Mouse (Mus musculus): ENCODE results near the gene Bphl. TPM values are rescaled to one million over a fixed set of nuclear protein-coding genes. Genes with fewer than 3 reads are reported as not detected.

Gene Bphl
- polyA plus RNA-seq, 1 experiment from 2014 or later, result 42.4 TPM

DNA sequence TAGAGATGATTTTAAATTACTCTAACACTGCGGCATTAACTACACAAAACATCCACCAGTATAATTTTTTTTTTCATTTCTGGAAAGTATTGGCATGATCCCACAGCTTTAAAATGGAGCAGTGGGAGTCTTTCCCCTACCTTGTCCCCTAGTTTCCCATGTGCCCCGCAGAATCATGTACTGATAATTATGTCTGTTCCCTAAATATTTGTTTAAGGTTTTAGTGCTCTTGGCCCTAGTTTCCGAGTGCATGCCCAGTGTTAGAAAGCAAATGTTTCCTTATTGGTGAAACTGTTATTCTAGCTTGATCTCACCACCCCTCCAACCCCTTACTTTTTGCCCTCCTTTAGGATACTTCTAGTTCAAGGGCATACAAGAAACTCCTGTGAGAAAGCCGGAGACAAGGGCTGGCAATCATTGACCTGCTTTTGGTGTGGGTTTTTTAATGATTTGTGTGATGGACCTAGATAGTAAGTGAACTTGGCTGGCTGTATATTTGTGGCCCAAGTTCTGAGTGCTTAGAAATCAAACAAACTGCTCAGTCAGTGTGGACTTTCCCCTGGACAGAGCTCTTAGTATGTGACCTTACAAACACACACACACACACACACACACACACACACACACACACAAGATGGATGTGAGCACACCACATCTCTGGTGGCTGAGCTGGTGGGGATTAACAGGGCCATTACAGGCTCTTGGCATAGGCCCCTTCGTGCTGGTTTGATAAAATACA, 8.3 kb downstream of the Bphl start:
- H3K4me3 ChIP-seq (ENCODE audit: low read depth, low read length), result no peak overlapping the region
- no peaks in the 10 kb centered on the region; the same call in 1 of the 2 replicates for H3K36me3 ChIP-seq (ENCODE audit: control insufficient read depth, insufficient read depth, low read length)
- no peak for ATAC-seq (replicated peaks; ENCODE audit: insufficient number of reproducible peaks, low FRiP score, low TSS enrichment)
- H3K4me1 ChIP-seq (ENCODE audit: control insufficient read depth, insufficient read depth, low read length), result 0 out of 2 replicates have a peak, but pooled peaks cover 3% of the 10 kb centered on the region
- WGBS (ENCODE audit: insufficient replicate concordance), result 56% methylated on average over 5 of the region's 5 CpGs
- H3K27ac ChIP-seq (ENCODE audit: low read depth, low read length), result no peak overlapping the region
- no peak overlapping the region for H3K9ac ChIP-seq (ENCODE audit: low read depth, low read length)
- H3K4me2 ChIP-seq, result no peak overlapping the region
- H3K27me3 ChIP-seq (ENCODE audit: control insufficient read depth, insufficient read depth, low read length), result no peaks in the 10 kb centered on the region
- H3K9me3 ChIP-seq (replicated peaks; ENCODE audit: control insufficient read depth, low read length), result no peaks in the 10 kb centered on the region

DNA sequence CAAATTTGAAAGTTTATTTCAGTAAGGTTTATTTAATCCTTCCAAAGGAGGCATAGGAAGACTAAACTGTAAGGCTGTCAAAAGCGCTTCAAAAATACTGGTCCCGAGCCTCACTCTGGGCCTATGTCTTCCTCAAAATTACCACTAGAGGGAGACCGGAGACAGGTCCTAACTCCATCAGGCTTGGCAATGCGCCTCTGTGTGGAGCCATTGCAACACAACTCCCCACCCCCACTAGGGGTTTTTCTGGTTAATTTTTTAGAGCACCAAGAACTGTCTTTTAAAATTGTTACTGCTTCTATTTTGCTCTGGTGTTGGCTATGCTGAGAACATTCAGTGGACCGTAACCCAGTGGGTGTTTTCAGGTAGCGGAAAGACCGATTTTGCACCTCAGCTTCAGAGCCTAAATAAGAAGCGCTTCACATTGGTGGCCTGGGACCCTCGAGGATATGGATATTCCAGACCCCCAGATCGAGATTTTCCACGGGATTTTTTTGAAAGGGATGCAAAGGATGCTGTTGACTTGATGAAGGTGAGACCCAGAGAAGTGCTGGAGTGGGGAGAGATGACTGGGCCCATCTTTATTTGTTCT, 9.1 kb downstream of the Bphl start:
- no peak overlapping the region for H3K4me2 ChIP-seq
- H3K36me3 ChIP-seq (ENCODE audit: control insufficient read depth, insufficient read depth, low read length), result peaks cover 2% of the 10 kb centered on the region; the same call in 1 of the 2 replicates
- H3K27me3 ChIP-seq (ENCODE audit: control insufficient read depth, insufficient read depth, low read length), result no peaks in the 10 kb centered on the region
- 0 out of 2 replicates have a peak, but pooled peaks cover 3% of the 10 kb centered on the region for H3K4me1 ChIP-seq (ENCODE audit: control insufficient read depth, insufficient read depth, low read length)
- no peak overlapping the region for H3K27ac ChIP-seq (ENCODE audit: low read depth, low read length)
- H3K9ac ChIP-seq (ENCODE audit: low read depth, low read length), result no peak overlapping the region
- peak; percentile 55; the same call in 1 of the 2 replicates for ATAC-seq (replicated peaks; ENCODE audit: insufficient number of reproducible peaks, low FRiP score, low TSS enrichment)
- WGBS (ENCODE audit: insufficient replicate concordance), result 41% methylated on average over 11 of the region's 11 CpGs
- no peak overlapping the region for H3K4me3 ChIP-seq (ENCODE audit: low read depth, low read length)
- no peaks in the 10 kb centered on the region for H3K9me3 ChIP-seq (replicated peaks; ENCODE audit: control insufficient read depth, low read length)

DNA sequence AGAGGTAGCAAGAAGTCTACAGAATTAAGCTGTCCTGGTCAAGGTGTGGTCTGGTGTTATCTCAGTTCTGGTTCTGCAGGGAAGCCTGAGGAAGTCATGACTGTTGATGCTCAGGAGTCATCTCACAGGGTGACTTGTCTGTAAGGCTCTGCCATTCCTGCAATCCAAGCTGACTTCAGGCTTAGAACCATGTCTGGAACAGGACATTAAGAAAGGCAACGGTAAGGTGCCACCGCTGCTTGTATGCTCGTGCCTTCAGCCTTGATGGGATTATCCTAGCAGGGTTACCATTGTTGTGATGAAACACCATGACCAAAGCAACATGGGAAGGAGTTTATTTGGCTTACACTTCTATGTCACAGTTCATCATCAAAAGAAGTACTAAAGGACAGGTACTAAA, 10.1 kb downstream of the Bphl start:
- Histone ChIP-seq H3K27ac (ENCODE audit: low read depth, low read length) (no peak overlapping the region), H3K27me3 (ENCODE audit: control insufficient read depth, insufficient read depth, low read length) (no peaks in the 10 kb centered on the region), H3K4me2 (no peak overlapping the region), H3K4me1 (ENCODE audit: control insufficient read depth, insufficient read depth, low read length) (0 out of 2 replicates have a peak, but pooled peaks cover 3% of the 10 kb centered on the region), H3K36me3 (ENCODE audit: control insufficient read depth, insufficient read depth, low read length) (peaks cover 2% of the 10 kb centered on the region; the same call in 1 of the 2 replicates), H3K4me3 (ENCODE audit: low read depth, low read length) (no peak overlapping the region), H3K9ac (ENCODE audit: low read depth, low read length) (no peak overlapping the region), H3K9me3 (replicated peaks; ENCODE audit: control insufficient read depth, low read length) (no peaks in the 10 kb centered on the region)
- no peak for ATAC-seq (replicated peaks; ENCODE audit: insufficient number of reproducible peaks, low FRiP score, low TSS enrichment)
- WGBS (ENCODE audit: insufficient replicate concordance), result 86% methylated on average over 3 of the region's 3 CpGs

DNA sequence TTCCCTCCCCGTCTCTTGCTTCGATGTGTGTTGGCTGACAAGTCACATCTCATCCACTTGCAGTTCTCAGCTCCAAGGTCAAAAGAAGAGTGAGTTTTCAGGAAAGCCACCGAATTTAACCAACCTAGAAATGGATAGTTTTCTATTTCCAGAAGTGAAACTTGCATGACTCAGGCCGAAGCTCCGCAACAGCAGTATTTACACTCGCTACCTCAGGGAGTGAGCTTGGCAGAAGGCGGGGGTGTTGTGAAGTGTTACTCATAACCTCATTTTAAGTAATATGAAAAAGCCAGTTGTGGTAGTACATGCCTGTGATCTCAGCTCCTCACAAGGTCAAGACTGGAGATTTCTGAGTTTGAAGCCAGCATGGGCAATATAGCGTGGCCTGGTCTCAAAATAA, 13.1 kb downstream of the Bphl start:
- Histone ChIP-seq H3K4me1 (ENCODE audit: control insufficient read depth, insufficient read depth, low read length) (no peaks in the 10 kb centered on the region), H3K9ac (ENCODE audit: low read depth, low read length) (no peak overlapping the region), H3K27me3 (ENCODE audit: control insufficient read depth, insufficient read depth, low read length) (no peaks in the 10 kb centered on the region), H3K9me3 (replicated peaks; ENCODE audit: control insufficient read depth, low read length) (no peaks in the 10 kb centered on the region), H3K4me3 (ENCODE audit: low read depth, low read length) (no peak overlapping the region), H3K4me2 (no peak overlapping the region), H3K36me3 (ENCODE audit: control insufficient read depth, insufficient read depth, low read length) (peaks cover 7% of the 10 kb centered on the region; the same call in 1 of the 2 replicates), H3K27ac (ENCODE audit: low read depth, low read length) (no peak overlapping the region)
- no peak for ATAC-seq (replicated peaks; ENCODE audit: insufficient number of reproducible peaks, low FRiP score, low TSS enrichment)
- WGBS (ENCODE audit: insufficient replicate concordance), result 85% methylated on average over 8 of the region's 8 CpGs

DNA sequence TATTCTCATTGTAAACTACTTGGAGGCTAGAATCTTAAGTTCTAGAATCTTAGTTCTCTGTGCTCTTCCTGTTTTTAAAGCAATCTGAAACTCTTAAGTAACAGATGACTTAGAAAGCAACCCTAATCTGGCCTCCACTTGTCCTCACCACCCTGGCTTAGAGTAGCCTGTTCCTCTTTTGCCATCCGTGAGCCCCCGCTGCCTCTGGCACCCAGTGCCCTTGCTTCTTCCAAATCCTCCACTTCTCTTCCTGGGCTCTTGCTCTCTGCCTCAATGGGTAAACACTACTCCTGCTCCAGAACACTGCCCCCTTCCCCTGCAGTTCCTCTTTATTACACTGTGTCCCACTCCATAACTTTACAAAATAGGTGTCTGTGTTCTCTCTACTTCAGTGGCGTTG, 14.3 kb downstream of the Bphl start:
- H3K4me1 ChIP-seq (ENCODE audit: control insufficient read depth, insufficient read depth, low read length), result no peaks in the 10 kb centered on the region
- peaks cover 13% of the 10 kb centered on the region for H3K36me3 ChIP-seq (ENCODE audit: control insufficient read depth, insufficient read depth, low read length)
- no peak overlapping the region for H3K27ac ChIP-seq (ENCODE audit: low read depth, low read length)
- WGBS (ENCODE audit: insufficient replicate concordance), result 82% methylated on average over 3 of the region's 3 CpGs
- no peaks in the 10 kb centered on the region for H3K9me3 ChIP-seq (replicated peaks; ENCODE audit: control insufficient read depth, low read length)
- H3K4me3 ChIP-seq (ENCODE audit: low read depth, low read length), result no peak overlapping the region
- H3K27me3 ChIP-seq (ENCODE audit: control insufficient read depth, insufficient read depth, low read length), result no peaks in the 10 kb centered on the region
- H3K4me2 ChIP-seq, result no peak overlapping the region
- H3K9ac ChIP-seq (ENCODE audit: low read depth, low read length), result no peak overlapping the region
- ATAC-seq (replicated peaks; ENCODE audit: insufficient number of reproducible peaks, low FRiP score, low TSS enrichment), result no peak

DNA sequence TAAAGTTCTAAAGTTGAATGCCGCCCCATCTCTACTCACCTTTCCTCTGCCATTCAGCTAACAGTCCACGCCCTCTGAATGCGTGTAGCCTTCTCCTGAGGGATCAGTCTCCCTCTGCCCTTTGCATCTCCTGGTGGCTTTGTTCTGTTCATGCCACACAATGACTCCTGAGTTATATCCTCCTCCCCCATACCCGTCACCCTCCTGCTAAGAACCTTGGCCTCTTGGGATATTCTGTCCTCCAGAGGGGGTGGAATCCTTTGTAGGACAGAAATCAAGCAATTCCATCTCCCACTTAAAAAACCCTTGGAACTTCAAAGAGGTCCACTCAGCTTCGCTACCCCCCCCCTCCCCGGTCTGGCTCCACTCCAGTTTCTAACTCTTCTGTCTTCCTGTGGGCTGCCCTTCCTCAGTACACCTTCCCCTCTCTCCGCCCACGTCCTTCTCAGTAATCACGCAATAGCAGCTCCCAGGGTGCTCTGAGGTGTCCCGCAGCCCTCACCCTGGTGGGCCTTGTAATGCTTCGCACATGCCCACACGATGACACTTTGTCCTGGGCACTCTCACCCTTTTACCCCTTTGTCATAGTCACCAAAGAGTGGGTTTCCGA, 16.4 kb downstream of the Bphl start:
- ATAC-seq (replicated peaks; ENCODE audit: insufficient number of reproducible peaks, low FRiP score, low TSS enrichment), result no peak
- 68% methylated on average over 13 of the region's 13 CpGs for WGBS (ENCODE audit: insufficient replicate concordance)
- H3K27me3 ChIP-seq (ENCODE audit: control insufficient read depth, insufficient read depth, low read length), result no peaks in the 10 kb centered on the region

DNA sequence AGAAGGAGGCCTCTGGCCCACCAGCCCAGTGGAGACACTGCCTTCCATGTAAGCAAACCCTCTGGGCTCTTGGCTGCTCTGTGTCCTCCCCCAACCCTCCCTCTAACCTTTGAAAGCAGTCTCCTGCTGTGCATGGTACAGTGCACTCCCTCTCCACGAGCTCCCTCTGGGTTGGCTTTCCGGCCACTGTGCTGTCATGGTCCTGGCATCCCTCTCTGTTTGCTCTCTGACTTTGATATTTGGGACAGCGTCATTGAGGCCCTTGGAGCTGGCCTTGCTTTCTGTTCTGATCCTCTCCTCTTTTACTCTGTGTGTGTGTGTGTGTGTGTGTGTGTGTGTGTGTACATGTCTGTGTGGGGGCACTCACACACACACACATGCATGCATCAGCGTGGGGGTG, 17.0 kb downstream of the Bphl start:
- ATAC-seq (replicated peaks; ENCODE audit: insufficient number of reproducible peaks, low FRiP score, low TSS enrichment), result no peak
- no peaks in the 10 kb centered on the region for H3K4me1 ChIP-seq (ENCODE audit: control insufficient read depth, insufficient read depth, low read length)
- no peak overlapping the region for H3K4me2 ChIP-seq
- H3K27ac ChIP-seq (ENCODE audit: low read depth, low read length), result no peak overlapping the region
- H3K9me3 ChIP-seq (replicated peaks; ENCODE audit: control insufficient read depth, low read length), result no peaks in the 10 kb centered on the region
- no peak overlapping the region for H3K4me3 ChIP-seq (ENCODE audit: low read depth, low read length)
- no peak overlapping the region for H3K9ac ChIP-seq (ENCODE audit: low read depth, low read length)
- H3K27me3 ChIP-seq (ENCODE audit: control insufficient read depth, insufficient read depth, low read length), result no peaks in the 10 kb centered on the region
- WGBS (ENCODE audit: insufficient replicate concordance), result 57% methylated on average over 4 of the region's 4 CpGs
- peaks cover 13% of the 10 kb centered on the region for H3K36me3 ChIP-seq (ENCODE audit: control insufficient read depth, insufficient read depth, low read length)

More for the DNA sequence above, 16.4 kb downstream of the Bphl start:
- Histone ChIP-seq H3K36me3 (ENCODE audit: control insufficient read depth, insufficient read depth, low read length) (peaks cover 13% of the 10 kb centered on the region), H3K9me3 (replicated peaks; ENCODE audit: control insufficient read depth, low read length) (no peaks in the 10 kb centered on the region), H3K9ac (ENCODE audit: low read depth, low read length) (no peak overlapping the region), H3K4me1 (ENCODE audit: control insufficient read depth, insufficient read depth, low read length) (no peaks in the 10 kb centered on the region), H3K4me3 (ENCODE audit: low read depth, low read length) (no peak overlapping the region), H3K27ac (ENCODE audit: low read depth, low read length) (no peak overlapping the region), H3K4me2 (no peak overlapping the region)

DNA sequence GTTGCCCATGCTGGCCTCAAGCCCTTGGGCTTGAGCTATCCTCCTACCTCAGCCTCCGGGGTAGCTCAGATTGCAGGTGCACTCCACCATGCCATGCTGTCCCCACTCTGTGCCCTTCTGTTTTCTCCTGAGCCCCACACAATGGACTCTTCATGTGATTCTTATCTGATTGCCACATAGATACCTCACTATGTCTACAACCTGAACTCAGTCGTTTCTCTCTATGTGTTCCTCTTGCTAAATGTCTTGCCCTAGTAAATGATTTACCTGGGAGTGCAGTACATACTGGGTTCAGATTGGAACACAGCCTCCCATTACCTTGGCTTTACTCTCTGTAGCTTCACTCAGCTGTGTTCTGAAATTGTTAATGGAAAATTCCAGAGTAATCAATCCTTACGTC, 17.6 kb downstream of the Bphl start:
- Histone ChIP-seq H3K4me3 (ENCODE audit: low read depth, low read length) (no peak overlapping the region), H3K36me3 (ENCODE audit: control insufficient read depth, insufficient read depth, low read length) (peaks cover 13% of the 10 kb centered on the region), H3K9me3 (replicated peaks; ENCODE audit: control insufficient read depth, low read length) (no peaks in the 10 kb centered on the region), H3K4me1 (ENCODE audit: control insufficient read depth, insufficient read depth, low read length) (no peaks in the 10 kb centered on the region; the same call in 1 of the 2 replicates), H3K9ac (ENCODE audit: low read depth, low read length) (no peak overlapping the region), H3K27ac (ENCODE audit: low read depth, low read length) (no peak overlapping the region), H3K4me2 (no peak overlapping the region), H3K27me3 (ENCODE audit: control insufficient read depth, insufficient read depth, low read length) (no peaks in the 10 kb centered on the region)
- no peak for ATAC-seq (replicated peaks; ENCODE audit: insufficient number of reproducible peaks, low FRiP score, low TSS enrichment)
- WGBS (ENCODE audit: insufficient replicate concordance), result 77% methylated on average over 3 of the region's 3 CpGs
